Mouse (Mus musculus): ENCODE data around the gene Cacna2d4.
A peak's percentile ranks its signal among the peaks of the same experiment; 100 is the strongest.
"Not testable (repeated sequence)": the region's sequence is repeated elsewhere in the genome, so short reads cannot be mapped to it uniquely, and the experiment has no call there.

The Cacna2d4 gene

GRCm38 (mm10) chr6:119347813-119348212 lies 111.5 kb downstream of the Cacna2d4 start:
- no peak for DNase-seq (ENCODE audit: low spot score)

GRCm38 (mm10) chr6:119348234-119348633 lies 111.9 kb downstream of the Cacna2d4 start:
- no peak for DNase-seq (ENCODE audit: low spot score)

GRCm38 (mm10) chr6:119350703-119351198 lies 114.4 kb downstream of the Cacna2d4 start:
- DNase-seq (ENCODE audit: low spot score) = no peak

- DNase-seq (ENCODE audit: low spot score) = no peak
Measured at GRCm38 (mm10) chr6:119351656-119352055, 115.3 kb downstream of the Cacna2d4 start.

GRCm38 (mm10) chr6:119352501-119352900 lies 116.2 kb downstream of the Cacna2d4 start:
- no peak for DNase-seq (ENCODE audit: low spot score)

GRCm38 (mm10) chr6:119358020-119358571 lies 121.8 kb downstream of the Cacna2d4 start:
- DNase-seq (ENCODE audit: low spot score) = no peak

GRCm38 (mm10) chr6:119360250-119360649 lies 123.9 kb downstream of the Cacna2d4 start:
- not testable (repeated sequence) for DNase-seq (ENCODE audit: low spot score)

GRCm38 (mm10) chr6:119360925-119361702 lies 124.8 kb downstream of the Cacna2d4 start:
- no peak for DNase-seq (ENCODE audit: low spot score)

GRCm38 (mm10) chr6:119363593-119363992 lies 127.3 kb downstream of the Cacna2d4 start:
- no peak for DNase-seq (ENCODE audit: low spot score)

GRCm38 (mm10) chr6:119366800-119367199 lies 130.5 kb downstream of the Cacna2d4 start:
- not testable (repeated sequence) for DNase-seq (ENCODE audit: low spot score)

GRCm38 (mm10) chr6:119367382-119367781 lies 131.1 kb downstream of the Cacna2d4 start:
- no peak for DNase-seq (ENCODE audit: low spot score)

GRCm38 (mm10) chr6:119371624-119372023 lies 135.3 kb downstream of the Cacna2d4 start:
- no peak for DNase-seq (ENCODE audit: low spot score)

- DNase-seq (ENCODE audit: low spot score) = no peak
Measured at GRCm38 (mm10) chr6:119372237-119372636, 135.9 kb downstream of the Cacna2d4 start.

GRCm38 (mm10) chr6:119373000-119373705 lies 136.8 kb downstream of the Cacna2d4 start:
- no peak for DNase-seq (ENCODE audit: low spot score)

GRCm38 (mm10) chr6:119375035-119375434 lies 138.7 kb downstream of the Cacna2d4 start:
- DNase-seq (ENCODE audit: low spot score) = no peak

- no peak for DNase-seq (ENCODE audit: low spot score)
Measured at GRCm38 (mm10) chr6:119377613-119378012, 141.3 kb downstream of the Cacna2d4 start.

- no peak for DNase-seq (ENCODE audit: low spot score)
Measured at GRCm38 (mm10) chr6:119378631-119379030, 142.3 kb downstream of the Cacna2d4 start.

GRCm38 (mm10) chr6:119385668-119386067 lies 149.3 kb downstream of the Cacna2d4 start:
- DNase-seq (ENCODE audit: low spot score) = no peak

- no peak for DNase-seq (ENCODE audit: low spot score)
Measured at GRCm38 (mm10) chr6:119386421-119386820, 150.1 kb downstream of the Cacna2d4 start.

- no peak for DNase-seq (ENCODE audit: low spot score)
Measured at GRCm38 (mm10) chr6:119386821-119387220, 150.5 kb downstream of the Cacna2d4 start.

- DNase-seq (ENCODE audit: low spot score) = no peak
Measured at GRCm38 (mm10) chr6:119387801-119388649, 151.7 kb downstream of the Cacna2d4 start.

GRCm38 (mm10) chr6:119388650-119389012 lies 152.3 kb downstream of the Cacna2d4 start:
- DNase-seq (ENCODE audit: low spot score) = peak; percentile 93
